Mouse (Mus musculus) cerebellum, adult 11 months (tissue): ENCODE measurements around the gene Pcnx.

Experiments
- DNase-seq: peaks from one replicate; pipeline ENCODE4 v3.0.0; 2022

The Pcnx gene

GRCm38 (mm10) chr12:81907741-81908357 is 48.0 kb downstream of the Pcnx start:
- no peak for DNase-seq

- DNase-seq: no peak
Measured at GRCm38 (mm10) chr12:81910439-81910838, 50.6 kb downstream of the Pcnx start.

- peak; percentile 63 for DNase-seq
Measured at GRCm38 (mm10) chr12:81915176-81915950, 55.5 kb downstream of the Pcnx start.

- no peak for DNase-seq
Measured at GRCm38 (mm10) chr12:81918346-81918745, 58.5 kb downstream of the Pcnx start.

- DNase-seq: no peak
Measured at GRCm38 (mm10) chr12:81918886-81919285, 59.1 kb downstream of the Pcnx start.

- DNase-seq: no peak
Measured at GRCm38 (mm10) chr12:81920027-81920426, 60.2 kb downstream of the Pcnx start.

GRCm38 (mm10) chr12:81920614-81921013 is 60.8 kb downstream of the Pcnx start:
- DNase-seq: no peak

GRCm38 (mm10) chr12:81921785-81922184 is 62.0 kb downstream of the Pcnx start:
- no peak for DNase-seq

- no peak for DNase-seq
Measured at GRCm38 (mm10) chr12:81922838-81923237, 63.0 kb downstream of the Pcnx start.

GRCm38 (mm10) chr12:81927163-81927562 is 67.3 kb downstream of the Pcnx start:
- DNase-seq: no peak

GRCm38 (mm10) chr12:81927643-81928381 is 68.0 kb downstream of the Pcnx start:
- DNase-seq: no peak

GRCm38 (mm10) chr12:81928382-81928770 is 68.6 kb downstream of the Pcnx start:
- no peak for DNase-seq

GRCm38 (mm10) chr12:81932015-81932414 is 72.2 kb downstream of the Pcnx start:
- DNase-seq: no peak

- DNase-seq: no peak
Measured at GRCm38 (mm10) chr12:81933430-81933829, 73.6 kb downstream of the Pcnx start.

- DNase-seq: no peak
Measured at GRCm38 (mm10) chr12:81934510-81934909, 74.7 kb downstream of the Pcnx start.

GRCm38 (mm10) chr12:81936066-81936465 is 76.2 kb downstream of the Pcnx start:
- no peak for DNase-seq

GRCm38 (mm10) chr12:81941191-81941590 is 81.4 kb downstream of the Pcnx start:
- DNase-seq: no peak

GRCm38 (mm10) chr12:81943331-81944062 is 83.7 kb downstream of the Pcnx start:
- no peak for DNase-seq

GRCm38 (mm10) chr12:81949026-81949425 is 89.2 kb downstream of the Pcnx start:
- no peak for DNase-seq

GRCm38 (mm10) chr12:81950016-81950415 is 90.2 kb downstream of the Pcnx start:
- DNase-seq: no peak

- no peak for DNase-seq
Measured at GRCm38 (mm10) chr12:81958351-81958750, 98.5 kb downstream of the Pcnx start.

GRCm38 (mm10) chr12:81965416-81965815 is 105.6 kb downstream of the Pcnx start:
- no peak for DNase-seq
